Mouse (Mus musculus): ENCODE results near the gene Btbd35f20. TPM values are rescaled to one million over a fixed set of nuclear protein-coding genes. Genes with fewer than 3 reads are reported as not detected.
"Not testable (repeated sequence)": the region's sequence is repeated elsewhere in the genome, so short reads cannot be mapped to it uniquely, and the experiment has no call there.

The Btbd35f20 gene
- polyA plus RNA-seq (2012; rRNA removed): not detected in 2 replicates

- WGBS: no CpG with 5 or more reads among the region's 4 CpGs
- not testable (repeated sequence) for DNase-seq; H3K4me3 ChIP-seq (ENCODE audit: control insufficient read depth, insufficient read depth, low read length)
These were observed at the start of gene Btbd35f20 for GRCm38 (mm10) chrX:4291145-4291544. TSS of gene Btbd35f20 (minus strand) at chrX:4291245.

More at GRCm38 (mm10) chrX:4291145-4291544, at the start of gene Btbd35f20:
- not testable (repeated sequence) for H3K36me3 ChIP-seq (ENCODE audit: control insufficient read depth, insufficient read depth, low read length); H3K27ac ChIP-seq (ENCODE audit: control insufficient read depth, insufficient read depth, low read length); H3K4me1 ChIP-seq (replicated peaks; ENCODE audit: control insufficient read depth, insufficient read depth, low read length); H3K27me3 ChIP-seq (ENCODE audit: control insufficient read depth, insufficient read depth, low read length)

Other genes with a start within 250 kb of the Btbd35f20 start
- not detected in 2 replicates for gene Btbd35f28, start 94.7 kb downstream of the Btbd35f20 start, polyA plus RNA-seq (2012; rRNA removed)
- not detected in 2 replicates for gene Btbd35f17, start 79.4 kb upstream of the Btbd35f20 start, polyA plus RNA-seq (2012; rRNA removed)